Mouse (Mus musculus): Measurements from ENCODE around the gene Chrne.
A peak's percentile ranks its signal among the peaks of the same experiment; 100 is the strongest.

DNA sequence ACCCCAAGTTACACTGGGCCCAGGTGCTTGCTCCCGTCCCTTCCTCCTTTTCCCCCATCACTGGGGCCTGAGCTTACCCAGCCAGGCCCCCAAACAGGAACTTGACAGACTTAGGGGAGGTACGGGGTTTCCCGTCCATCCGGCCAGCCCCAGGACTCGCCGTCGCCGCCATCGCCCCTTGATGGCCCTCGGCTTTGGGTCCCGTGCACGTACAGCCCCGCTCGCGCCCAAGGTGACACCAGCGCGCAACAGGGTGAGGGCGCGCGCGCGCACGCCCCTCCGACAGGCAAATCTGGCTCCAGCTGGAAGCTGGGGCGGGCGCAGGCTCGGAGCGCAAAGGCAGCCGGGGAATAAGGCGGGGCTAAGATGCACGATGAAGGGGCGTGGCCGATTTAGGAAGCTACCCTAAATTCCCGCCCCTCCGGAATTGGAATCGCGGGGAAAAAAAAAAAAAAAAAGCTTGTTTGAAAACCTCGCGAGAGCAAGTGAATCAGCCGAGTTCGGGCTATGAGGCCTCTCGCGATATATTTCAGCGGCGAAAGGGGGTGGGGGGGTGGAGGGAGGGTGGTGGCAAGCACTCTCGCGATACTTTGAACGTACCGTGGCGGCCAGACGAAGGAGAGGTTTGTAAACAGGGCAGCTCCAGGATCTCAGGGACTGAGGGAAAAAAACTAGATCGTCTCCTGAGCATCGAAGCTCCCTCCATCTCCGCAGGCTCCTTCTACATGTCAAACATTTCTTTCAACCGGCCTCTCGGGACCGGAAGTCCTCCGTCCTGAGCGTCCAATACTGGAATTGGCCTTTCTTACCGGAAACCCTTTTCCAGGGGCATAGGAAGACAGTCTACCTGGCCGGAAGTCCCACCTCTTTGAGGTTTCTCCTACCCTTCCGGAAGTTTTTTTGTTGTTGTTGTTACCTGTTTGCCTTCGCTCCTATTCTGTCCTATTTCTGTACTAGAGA is 28.0 kb upstream of the Chrne start, which contains the start of the genes Rnf167 and Slc25a11:
- TF ChIP-seq POLR2A (IDR thresholded peaks at IDR 0.05; ENCODE audit: low read depth, low read length) = peak; percentile 86
- TF ChIP-seq CTCF (IDR thresholded peaks at IDR 0.05; ENCODE audit: extremely low read depth, insufficient read depth, insufficient read length, insufficient replicate concordance) = no peak

All from spleen, adult 2 months (tissue).